Mouse (Mus musculus) liver, embryonic 16.5 days (tissue): ENCODE data around the gene Man1a. TPM values are rescaled to one million over a fixed set of nuclear protein-coding genes. Genes with fewer than 3 reads are reported as not detected.

Source experiments
- ATAC-seq: fragments of 200-750 bp; cut with Nextera tagmentation; 2 replicates; pipeline ENCODE4 v1.8.0; 2017; ENCODE audit warnings: low read depth, mild to moderate bottlenecking, moderate number of reproducible peaks, moderate library complexity
- H3K27ac ChIP-seq: fragments of 300-500 bp; sonication (generic); 2 replicates; pipeline ENCODE4 v1.5.1; 2014; ENCODE audit warnings: mild to moderate bottlenecking, low read length
- H3K27me3 ChIP-seq: fragments of 300-500 bp; sonication (generic); 2 replicates; pipeline ENCODE4 v1.6.1; 2014; ENCODE audit warnings: low read depth, low read length, mixed read lengths; ENCODE audit not compliant: control insufficient read depth, insufficient read depth
- H3K36me3 ChIP-seq: fragments of 300-500 bp; sonication (generic); 2 replicates; pipeline ENCODE4 v1.6.1; 2014; ENCODE audit warnings: mild to moderate bottlenecking; ENCODE audit not compliant: control insufficient read depth, insufficient read depth
- H3K4me1 ChIP-seq: fragments of 300-500 bp; sonication (generic); 2 replicates; pipeline ENCODE4 v1.6.1; 2014; ENCODE audit warnings: low read depth, low read length, mixed read lengths; ENCODE audit not compliant: control insufficient read depth
- H3K4me2 ChIP-seq: fragments of 300-500 bp; sonication (generic); 2 replicates; pipeline ENCODE4 v1.6.1; 2014; ENCODE audit warnings: low read depth, low read length, mixed read lengths
- H3K4me3 ChIP-seq: fragments of 300-500 bp; sonication (generic); 2 replicates; pipeline ENCODE4 v1.5.1; 2014; ENCODE audit warnings: low read depth, mild to moderate bottlenecking, low read length
- H3K9ac ChIP-seq: fragments of 300-500 bp; sonication (generic); 2 replicates; pipeline ENCODE4 v1.6.1; 2014; ENCODE audit warnings: low read depth, low read length
- H3K9me3 ChIP-seq: fragments of 300-500 bp; sonication (generic); replicated peaks from 2 replicates; pipeline ENCODE4 v1.6.1; 2016; ENCODE audit warnings: low read length; ENCODE audit not compliant: control insufficient read depth
- WGBS: fragments of 180-500 bp; shearing (Covaris S2); extraction: QIAGEN DNeasy Blood & Tissue Kit; methylation state at CpG from one replicate; pipeline ENCODE4 v1.1.7; 2014; ENCODE audit not compliant: insufficient replicate concordance; 5-methylcytosine and 5-hydroxymethylcytosine counted together
- polyA plus RNA-seq: library from polyadenylated mRNA; unstranded; fragments of >200 nt; fragmentation: Nextera tagmentation; extraction: Ambion mirVana; gene quantifications from 2 replicates; pipeline ENCODE4 v1.2.1, GENCODE M21; 2015

The Man1a gene
- polyA plus RNA-seq, 1 experiment from 2014 or later: 14.2 TPM

GRCm38 (mm10) chr10:54038180-54038579 lies 38.2 kb downstream of the Man1a start:
- 0 out of 2 replicates have a peak overlapping the region, but pooled peaks have one; percentile 21 for H3K4me3 ChIP-seq
- peak overlapping the region; percentile 51 for H3K9ac ChIP-seq
- H3K4me1 ChIP-seq: peaks cover 69% of the 10 kb centered on the region
- peak overlapping the region; percentile 93 for H3K27ac ChIP-seq
- H3K9me3 ChIP-seq: no peaks in the 10 kb centered on the region
- ATAC-seq: peak; percentile 85
- H3K36me3 ChIP-seq: peaks cover 2% of the 10 kb centered on the region; the same call in 1 of the 2 replicates
- 9% methylated on average over 5 of the region's 5 CpGs for WGBS
- H3K27me3 ChIP-seq: no peaks in the 10 kb centered on the region
- H3K4me2 ChIP-seq: peak overlapping the region; percentile 59

- Histone ChIP-seq H3K4me3 (peak overlapping the region; percentile 19; the same call in 1 of the 2 replicates), H3K9me3 (no peaks in the 10 kb centered on the region), H3K36me3 (peaks cover 2% of the 10 kb centered on the region; the same call in 1 of the 2 replicates), H3K4me2 (peak overlapping the region; percentile 59), H3K27ac (peak overlapping the region; percentile 93), H3K4me1 (peaks cover 70% of the 10 kb centered on the region), H3K9ac (peak overlapping the region; percentile 51), H3K27me3 (no peaks in the 10 kb centered on the region)
- WGBS: 36% methylated on average over 10 of the region's 10 CpGs
- ATAC-seq: no peak
Observed at GRCm38 (mm10) chr10:54037348-54038010, 38.9 kb downstream of the Man1a start.

GRCm38 (mm10) chr10:54035586-54035985 lies 40.8 kb downstream of the Man1a start:
- no peak for ATAC-seq
- peak overlapping the region; percentile 4 for H3K9ac ChIP-seq

GRCm38 (mm10) chr10:54034779-54035178 lies 41.6 kb downstream of the Man1a start:
- Histone ChIP-seq H3K4me1 (peaks cover 48% of the 10 kb centered on the region), H3K27ac (no peak overlapping the region; the same call in 1 of the 2 replicates), H3K36me3 (peaks cover 11% of the 10 kb centered on the region), H3K27me3 (no peaks in the 10 kb centered on the region), H3K4me3 (no peak overlapping the region), H3K4me2 (no peak overlapping the region), H3K9me3 (no peaks in the 10 kb centered on the region), H3K9ac (no peak overlapping the region)
- ATAC-seq: no peak
- WGBS: 75% methylated on average over 2 of the region's 2 CpGs

More at GRCm38 (mm10) chr10:54035586-54035985, 40.8 kb downstream of the Man1a start:
- peaks cover 3% of the 10 kb centered on the region for H3K36me3 ChIP-seq
- peaks cover 56% of the 10 kb centered on the region for H3K4me1 ChIP-seq
- H3K4me2 ChIP-seq: no peak overlapping the region
- no peak overlapping the region for H3K4me3 ChIP-seq
- peak overlapping the region; percentile 47 for H3K27ac ChIP-seq
- no peaks in the 10 kb centered on the region for H3K27me3 ChIP-seq
- WGBS: 53% methylated on average over 1 of the region's 1 CpGs
- no peaks in the 10 kb centered on the region for H3K9me3 ChIP-seq

GRCm38 (mm10) chr10:54032316-54033092 lies 43.9 kb downstream of the Man1a start:
- H3K9ac ChIP-seq: peak overlapping the region; percentile 17; the same call in 1 of the 2 replicates
- peak overlapping the region; percentile 72 for H3K27ac ChIP-seq
- H3K4me2 ChIP-seq: peak overlapping the region; percentile 8; the same call in 1 of the 2 replicates
- H3K9me3 ChIP-seq: no peaks in the 10 kb centered on the region
- H3K4me1 ChIP-seq: peaks cover 37% of the 10 kb centered on the region
- H3K36me3 ChIP-seq: peaks cover 24% of the 10 kb centered on the region
- no peak overlapping the region for H3K4me3 ChIP-seq
- 61% methylated on average over 9 of the region's 9 CpGs for WGBS
- no peaks in the 10 kb centered on the region for H3K27me3 ChIP-seq
- ATAC-seq: peak; percentile 55

GRCm38 (mm10) chr10:54028866-54029265 lies 47.5 kb downstream of the Man1a start:
- peaks cover 25% of the 10 kb centered on the region for H3K36me3 ChIP-seq
- 67% methylated on average over 4 of the region's 4 CpGs for WGBS
- ATAC-seq: peak; percentile 55; the same call in 1 of the 2 replicates
- no peak overlapping the region for H3K9ac ChIP-seq
- peaks cover 25% of the 10 kb centered on the region for H3K4me1 ChIP-seq
- H3K9me3 ChIP-seq: no peaks in the 10 kb centered on the region
- H3K4me3 ChIP-seq: no peak overlapping the region
- no peaks in the 10 kb centered on the region for H3K27me3 ChIP-seq
- H3K4me2 ChIP-seq: no peak overlapping the region
- H3K27ac ChIP-seq: no peak overlapping the region

GRCm38 (mm10) chr10:54026738-54027427 lies 49.5 kb downstream of the Man1a start:
- Histone ChIP-seq H3K27ac (0 out of 2 replicates have a peak overlapping the region, but pooled peaks have one; percentile 11), H3K27me3 (no peaks in the 10 kb centered on the region), H3K9ac (0 out of 2 replicates have a peak overlapping the region, but pooled peaks have one; percentile 9), H3K9me3 (no peaks in the 10 kb centered on the region), H3K36me3 (peaks cover 25% of the 10 kb centered on the region), H3K4me2 (no peak overlapping the region), H3K4me3 (no peak overlapping the region), H3K4me1 (peaks cover 19% of the 10 kb centered on the region)
- 88% methylated on average over 5 of the region's 5 CpGs for WGBS
- 0 out of 2 replicates have a peak, but pooled peaks have one; percentile 33 for ATAC-seq

- Histone ChIP-seq H3K36me3 (peaks cover 25% of the 10 kb centered on the region), H3K9ac (no peak overlapping the region), H3K27ac (0 out of 2 replicates have a peak overlapping the region, but pooled peaks have one; percentile 11), H3K27me3 (no peaks in the 10 kb centered on the region), H3K9me3 (no peaks in the 10 kb centered on the region), H3K4me3 (no peak overlapping the region), H3K4me1 (peaks cover 19% of the 10 kb centered on the region), H3K4me2 (no peak overlapping the region)
- ATAC-seq: peak; percentile 40; the same call in 1 of the 2 replicates
- WGBS: 55% methylated on average over 4 of the region's 4 CpGs
Observed at GRCm38 (mm10) chr10:54026101-54026500, 50.3 kb downstream of the Man1a start.
